Mouse (Mus musculus) megakaryocyte, embryonic 14.5 days (primary cell): ENCODE measurements around the gene Doc2b.

Experiments
- FLI1 ChIP-seq: IDR thresholded peaks from 2 replicates; pipeline ENCODE4 v1.6.1; 2012; ENCODE audit warnings: low read length, inconsistent platforms, mixed read lengths
- GATA1 ChIP-seq: IDR thresholded peaks from 3 replicates; pipeline ENCODE4 v1.6.1; 2012; ENCODE audit warnings: mixed read lengths, low read length, inconsistent platforms, borderline replicate concordance

DNA sequence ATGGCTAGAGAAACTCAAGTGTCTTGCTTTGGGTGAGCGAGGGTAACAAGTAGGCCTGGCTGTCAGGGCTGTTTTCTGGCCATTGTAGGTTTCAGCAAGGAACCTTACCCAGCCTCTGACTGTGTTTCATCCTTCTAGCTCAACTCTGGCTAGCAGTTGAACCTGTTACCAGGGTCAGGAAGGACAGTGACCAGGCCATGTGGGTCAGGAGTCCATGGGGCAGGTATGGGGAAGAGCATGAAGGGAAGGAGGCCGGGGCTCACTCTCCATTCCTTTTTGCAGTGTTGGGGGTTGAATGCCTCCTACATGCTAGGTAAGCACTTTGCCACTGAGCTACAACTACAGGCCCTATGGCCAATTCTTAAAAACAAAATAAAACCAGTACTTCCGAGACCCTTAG lies 34.5 kb upstream of the Doc2b start:
- TF ChIP-seq GATA1 (no peak), FLI1 (no peak)
